Mouse (Mus musculus) G1E-ER4 (cell line): ENCODE measurements around the gene 6330409D20Rik. TPM values are rescaled to one million over a fixed set of nuclear protein-coding genes. Genes with fewer than 3 reads are reported as not detected.

ENCODE experiments used
- GATA1 ChIP-seq: IDR thresholded peaks from one replicate; pipeline ENCODE4 v1.8.0; 2012; ENCODE audit warnings: low read length, inconsistent platforms
- polyA plus RNA-seq: library from polyadenylated mRNA; stranded (reverse); fragments of >175 nt; gene quantifications from 2 replicates; pipeline ENCODE4 v1.2.3, GENCODE M21; 2012

The 6330409D20Rik gene
- not detected in 2 replicates for polyA plus RNA-seq

- TF ChIP-seq GATA1 = no peak
These were observed at the start of gene 6330409D20Rik for GRCm38 (mm10) chr2:32740916-32741272. TSS of gene 6330409D20Rik (minus strand) at chr2:32741016.

GRCm38 (mm10) chr2:32788581-32788980 lies 47.8 kb upstream of the 6330409D20Rik start:
- TF ChIP-seq GATA1 = no peak

- no peak for TF ChIP-seq GATA1
These were observed 46.4 kb upstream of the 6330409D20Rik start for GRCm38 (mm10) chr2:32787176-32787575.

- no peak for TF ChIP-seq GATA1
These were observed 43.3 kb upstream of the 6330409D20Rik start, which contains the start of gene Cfap157 for GRCm38 (mm10) chr2:32784048-32784681. TSS of gene Cfap157 (minus strand) at chr2:32784428.

- no peak for TF ChIP-seq GATA1
These were observed 40.9 kb upstream of the 6330409D20Rik start for GRCm38 (mm10) chr2:32781710-32782109.

- no peak for TF ChIP-seq GATA1
These were observed 38.9 kb upstream of the 6330409D20Rik start for GRCm38 (mm10) chr2:32779714-32780113.

GRCm38 (mm10) chr2:32779131-32779530 lies 38.3 kb upstream of the 6330409D20Rik start:
- no peak for TF ChIP-seq GATA1

- TF ChIP-seq GATA1 = no peak
These were observed 37.3 kb upstream of the 6330409D20Rik start for GRCm38 (mm10) chr2:32778081-32778480.

- TF ChIP-seq GATA1 = no peak
These were observed 35.4 kb upstream of the 6330409D20Rik start for GRCm38 (mm10) chr2:32776192-32776591.

GRCm38 (mm10) chr2:32775359-32776074 lies 34.7 kb upstream of the 6330409D20Rik start, which contains the start of the genes Ttc16 and Ptrh1:
TSS of gene Ttc16 (minus strand) at chr2:32775633.
TSS of gene Ptrh1 (plus strand) at chr2:32775786.
- no peak for TF ChIP-seq GATA1

- TF ChIP-seq GATA1 = no peak
These were observed 31.9 kb upstream of the 6330409D20Rik start for GRCm38 (mm10) chr2:32772626-32773279.

GRCm38 (mm10) chr2:32771886-32772285 lies 31.1 kb upstream of the 6330409D20Rik start:
- TF ChIP-seq GATA1 = no peak

- no peak for TF ChIP-seq GATA1
These were observed 28.7 kb upstream of the 6330409D20Rik start for GRCm38 (mm10) chr2:32769327-32770085.

- no peak for TF ChIP-seq GATA1
These were observed 28.0 kb upstream of the 6330409D20Rik start for GRCm38 (mm10) chr2:32768661-32769285.

- TF ChIP-seq GATA1 = no peak
These were observed 26.4 kb upstream of the 6330409D20Rik start for GRCm38 (mm10) chr2:32767241-32767640.
